Mouse (Mus musculus): ENCODE data around the gene Lep.

- TF ChIP-seq CTCF (IDR thresholded peaks at IDR 0.05; ENCODE audit: borderline replicate concordance, insufficient read depth, low read length) (no peak), POLR2A (IDR thresholded peaks at IDR 0.05; ENCODE audit: low read depth, low read length) (no peak)
Observed at GRCm38 (mm10) chr6:29118231-29118630, 58.2 kb downstream of the Lep start.

Data from embryonic fibroblast, embryonic 13.5 days (primary cell).